Mouse (Mus musculus) R1 (cell line): ENCODE results near the gene Wscd2.

ENCODE experiments used
- DNase-seq: peaks from one replicate; pipeline ENCODE4 v3.0.0-alpha.2; 2018; ENCODE audit warnings: low read depth, low spot score

Gene Wscd2

GRCm38 (mm10) chr5:113490033-113490432 lies at the start of gene Wscd2:
Gene Wscd2 (plus strand): TSS chr5:113490333.
- no peak for DNase-seq

- DNase-seq = no peak
Measured at GRCm38 (mm10) chr5:113442180-113442579, 48.0 kb upstream of the Wscd2 start.

GRCm38 (mm10) chr5:113448023-113448734 lies 42.0 kb upstream of the Wscd2 start:
- DNase-seq = no peak

- DNase-seq = peak; percentile 94
Measured at GRCm38 (mm10) chr5:113449336-113449735, 40.8 kb upstream of the Wscd2 start.

GRCm38 (mm10) chr5:113452691-113453090 lies 37.4 kb upstream of the Wscd2 start:
- DNase-seq = peak; percentile 47

- no peak for DNase-seq
Measured at GRCm38 (mm10) chr5:113453356-113453755, 36.8 kb upstream of the Wscd2 start.

GRCm38 (mm10) chr5:113456020-113456419 lies 34.1 kb upstream of the Wscd2 start:
- no peak for DNase-seq

- no peak for DNase-seq
Measured at GRCm38 (mm10) chr5:113456756-113457155, 33.4 kb upstream of the Wscd2 start.

GRCm38 (mm10) chr5:113457260-113457659 lies 32.9 kb upstream of the Wscd2 start:
- DNase-seq = no peak

- DNase-seq = no peak
Measured at GRCm38 (mm10) chr5:113459942-113460341, 30.2 kb upstream of the Wscd2 start.

- peak; percentile 24 for DNase-seq
Measured at GRCm38 (mm10) chr5:113461582-113461981, 28.6 kb upstream of the Wscd2 start.

- DNase-seq = peak; percentile 53
Measured at GRCm38 (mm10) chr5:113461998-113462625, 28.0 kb upstream of the Wscd2 start.

- no peak for DNase-seq
Measured at GRCm38 (mm10) chr5:113464731-113465130, 25.4 kb upstream of the Wscd2 start.

GRCm38 (mm10) chr5:113466536-113466935 lies 23.6 kb upstream of the Wscd2 start:
- no peak for DNase-seq

GRCm38 (mm10) chr5:113467072-113467471 lies 23.1 kb upstream of the Wscd2 start:
- DNase-seq = no peak

- peak; percentile 81 for DNase-seq
Measured at GRCm38 (mm10) chr5:113467765-113468164, 22.4 kb upstream of the Wscd2 start.

- DNase-seq = peak; percentile 43
Measured at GRCm38 (mm10) chr5:113468625-113469024, 21.5 kb upstream of the Wscd2 start.

- peak; percentile 54 for DNase-seq
Measured at GRCm38 (mm10) chr5:113469231-113469630, 20.9 kb upstream of the Wscd2 start.

- no peak for DNase-seq
Measured at GRCm38 (mm10) chr5:113469826-113470225, 20.3 kb upstream of the Wscd2 start.

GRCm38 (mm10) chr5:113471417-113471816 lies 18.7 kb upstream of the Wscd2 start:
- peak; percentile 75 for DNase-seq

GRCm38 (mm10) chr5:113472339-113472738 lies 17.8 kb upstream of the Wscd2 start:
- DNase-seq = no peak

GRCm38 (mm10) chr5:113476816-113477215 lies 13.3 kb upstream of the Wscd2 start:
- DNase-seq = peak; percentile 47

- DNase-seq = no peak
Measured at GRCm38 (mm10) chr5:113479075-113479474, 11.1 kb upstream of the Wscd2 start.
